Mouse (Mus musculus): Measurements from ENCODE around the gene Snx21.

- TF ChIP-seq ZNF384 (IDR thresholded peaks at IDR 0.05; ENCODE audit: low read depth, low read length) (no peak), CHD2 (IDR thresholded peaks at IDR 0.05; ENCODE audit: low read depth, low read length) (no peak)
Observed at GRCm38 (mm10) chr2:164770279-164770678, 15.3 kb upstream of the Snx21 start.
